Mouse (Mus musculus) frontal cortex, postnatal 36 days (tissue): ENCODE results near the gene Igf2r.

Experiments used
- DNase-seq, 2 experiments: peaks; one replicate each; pipeline ENCODE4 v3.0.0; 2022; ENCODE audit warnings: low spot score in 2 of 2

Gene Igf2r

GRCm38 (mm10) chr17:12750591-12751170 lies 18.8 kb downstream of the Igf2r start:
- no peak for DNase-seq

GRCm38 (mm10) chr17:12749421-12750367 lies 19.8 kb downstream of the Igf2r start:
- no peak for DNase-seq

- DNase-seq = no peak
Observed at GRCm38 (mm10) chr17:12745761-12746160, 23.7 kb downstream of the Igf2r start.

- no peak for DNase-seq
Observed at GRCm38 (mm10) chr17:12744071-12744470, 25.4 kb downstream of the Igf2r start.

- no peak for DNase-seq
Observed at GRCm38 (mm10) chr17:12742151-12742908, 27.1 kb downstream of the Igf2r start.

- DNase-seq = peak; percentile 28 to 31
Observed at GRCm38 (mm10) chr17:12741218-12741968, 28.1 kb downstream of the Igf2r start.

- no peak for DNase-seq
Observed at GRCm38 (mm10) chr17:12740317-12740716, 29.1 kb downstream of the Igf2r start.

GRCm38 (mm10) chr17:12739516-12739915 lies 29.9 kb downstream of the Igf2r start:
- DNase-seq = no peak

- peak; percentile 35 to 36 for DNase-seq
Observed at GRCm38 (mm10) chr17:12737934-12738333, 31.5 kb downstream of the Igf2r start.

GRCm38 (mm10) chr17:12734205-12734857 lies 35.1 kb downstream of the Igf2r start:
- no peak for DNase-seq

GRCm38 (mm10) chr17:12733128-12733527 lies 36.3 kb downstream of the Igf2r start:
- no peak for DNase-seq

- no peak for DNase-seq
Observed at GRCm38 (mm10) chr17:12728536-12728935, 40.9 kb downstream of the Igf2r start.

- DNase-seq = no peak
Observed at GRCm38 (mm10) chr17:12727748-12728147, 41.7 kb downstream of the Igf2r start.

- no peak for DNase-seq
Observed at GRCm38 (mm10) chr17:12725871-12726270, 43.6 kb downstream of the Igf2r start.

- no peak for DNase-seq
Observed at GRCm38 (mm10) chr17:12724767-12725744, 44.4 kb downstream of the Igf2r start.

GRCm38 (mm10) chr17:12723986-12724766 lies 45.3 kb downstream of the Igf2r start:
- no peak for DNase-seq

GRCm38 (mm10) chr17:12722622-12723021 lies 46.8 kb downstream of the Igf2r start:
- DNase-seq = no peak

GRCm38 (mm10) chr17:12721118-12721886 lies 48.2 kb downstream of the Igf2r start:
- no peak for DNase-seq
